Mouse (Mus musculus) cerebellum, postnatal 10 days (tissue): ENCODE measurements around the gene Inpp4b.
"Not testable (repeated sequence)": the region's sequence is repeated elsewhere in the genome, so short reads cannot be mapped to it uniquely, and the experiment has no call there.

ENCODE experiments used
- DNase-seq, 2 experiments: peaks; one replicate each; pipeline ENCODE4 v3.0.0; 2021; ENCODE audit warnings: mixed read lengths in 2 of 2

The Inpp4b gene

DNA sequence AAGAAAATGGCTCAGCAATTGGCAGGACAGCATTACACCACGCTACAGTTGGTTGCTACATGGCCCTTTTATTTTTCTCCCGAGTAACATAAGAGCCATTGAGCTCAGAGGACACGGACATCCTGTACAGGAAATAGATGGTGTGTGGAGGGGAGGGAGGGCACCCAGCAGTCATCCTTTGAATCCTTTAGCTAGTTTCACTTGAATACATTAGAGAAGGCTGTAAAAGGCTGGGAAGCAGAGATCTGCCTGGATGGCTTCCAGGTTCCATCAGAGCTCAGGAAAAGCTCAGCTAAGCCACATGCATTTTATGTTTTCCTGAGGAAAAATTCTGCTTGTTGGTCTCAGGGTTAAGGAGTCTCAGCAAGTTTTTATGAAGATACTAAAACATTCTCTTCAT is 685.0 kb downstream of the Inpp4b start:
- peak; percentile 39 for DNase-seq

DNA sequence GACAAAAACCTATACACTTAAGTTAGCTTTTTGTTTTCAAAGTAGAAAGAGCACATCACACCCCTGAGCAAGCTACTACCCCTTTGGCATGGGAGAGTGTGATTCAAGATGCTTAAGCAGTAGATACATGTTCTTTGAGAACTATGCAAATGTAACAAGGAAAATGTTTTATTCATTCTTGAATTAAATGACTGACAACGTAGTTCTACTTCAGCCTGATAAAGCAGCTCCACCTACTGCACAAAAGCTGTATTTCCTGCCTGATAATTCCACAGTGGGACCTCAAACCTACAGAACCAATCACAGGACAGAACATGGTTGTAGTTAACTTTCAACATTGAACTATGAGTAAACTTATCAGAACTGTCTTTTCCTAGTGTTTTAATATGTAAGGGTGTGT is 686.5 kb downstream of the Inpp4b start:
- DNase-seq, result peak; percentile 48 to 55

DNA sequence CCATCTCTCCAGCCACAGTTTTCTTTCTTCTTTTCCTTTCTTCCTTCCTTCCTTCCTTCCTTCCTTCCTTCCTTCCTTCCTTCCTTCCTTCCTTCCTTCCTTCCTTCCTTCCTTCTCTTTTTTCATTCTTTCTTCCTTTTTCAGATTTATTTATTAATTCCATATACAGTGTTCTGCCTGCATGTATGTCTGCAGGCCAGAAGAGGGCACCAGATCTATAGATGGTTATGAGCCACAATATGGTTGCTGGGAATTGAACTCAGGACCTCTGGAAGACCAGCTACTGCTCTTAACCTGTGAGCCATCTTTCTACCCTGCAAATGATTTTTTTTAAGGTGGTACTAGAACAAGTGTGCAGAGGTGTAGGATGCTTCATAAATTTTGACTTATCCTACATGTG is 689.7 kb downstream of the Inpp4b start:
- DNase-seq, result peak in 1 of 2 experiments; percentile 8

DNA sequence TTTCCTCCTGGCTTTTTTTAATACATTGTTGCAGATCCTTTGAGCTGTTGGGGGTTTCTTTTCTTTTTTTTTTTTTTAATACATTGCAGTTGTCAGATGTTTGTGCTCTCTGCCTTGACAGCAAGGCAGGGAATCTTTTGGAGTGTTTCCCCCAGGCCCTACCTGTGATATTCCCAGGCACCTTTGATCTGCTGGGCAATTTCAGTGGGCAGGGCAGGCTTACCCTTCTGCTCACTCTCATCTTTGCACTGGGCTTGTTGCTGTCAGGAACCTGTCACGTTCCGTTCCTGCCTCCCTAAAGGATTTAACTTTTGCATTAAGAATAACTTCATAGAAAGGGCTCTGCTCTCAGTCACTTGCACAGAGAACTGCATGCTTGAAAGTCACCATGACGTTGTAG is 711.7 kb downstream of the Inpp4b start:
- no peak for DNase-seq

DNA sequence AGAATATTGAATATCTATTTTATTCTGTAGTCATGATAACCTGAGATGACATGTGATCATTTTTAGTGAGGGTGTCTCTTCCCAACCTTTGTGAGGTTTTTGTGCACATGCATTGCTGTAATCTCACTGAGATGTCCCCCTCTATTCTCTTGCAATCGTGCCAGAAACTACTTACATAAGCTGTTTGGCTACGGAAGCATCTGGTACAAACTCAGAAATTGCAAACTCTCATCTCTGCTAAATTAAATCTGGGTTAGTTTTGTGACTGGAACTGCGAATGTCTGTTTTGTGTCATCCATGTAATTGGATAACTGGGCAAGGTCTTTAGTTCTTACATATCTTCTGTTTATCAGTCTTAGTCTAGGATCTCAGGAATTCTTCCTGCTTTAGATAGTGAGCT is 725.3 kb downstream of the Inpp4b start:
- no peak for DNase-seq

DNA sequence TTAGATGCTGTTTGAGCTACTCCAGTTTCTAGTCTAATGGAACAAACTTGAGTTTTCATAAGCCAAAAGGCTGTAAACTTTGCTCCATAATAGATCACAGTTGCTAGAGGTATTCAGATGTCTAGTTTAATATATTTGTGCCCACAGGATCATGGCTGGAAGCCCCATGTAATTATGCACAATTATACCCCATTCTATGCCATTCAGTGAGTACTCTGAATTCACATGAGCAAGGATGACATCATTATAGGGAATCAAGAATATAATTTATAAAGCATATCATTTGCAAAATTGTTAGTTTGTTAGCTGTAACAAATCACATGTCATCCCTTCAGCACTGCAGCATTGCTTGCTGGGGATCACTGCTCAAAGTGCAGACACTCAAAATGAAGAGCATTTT is 736.9 kb downstream of the Inpp4b start:
- no peak for DNase-seq

DNA sequence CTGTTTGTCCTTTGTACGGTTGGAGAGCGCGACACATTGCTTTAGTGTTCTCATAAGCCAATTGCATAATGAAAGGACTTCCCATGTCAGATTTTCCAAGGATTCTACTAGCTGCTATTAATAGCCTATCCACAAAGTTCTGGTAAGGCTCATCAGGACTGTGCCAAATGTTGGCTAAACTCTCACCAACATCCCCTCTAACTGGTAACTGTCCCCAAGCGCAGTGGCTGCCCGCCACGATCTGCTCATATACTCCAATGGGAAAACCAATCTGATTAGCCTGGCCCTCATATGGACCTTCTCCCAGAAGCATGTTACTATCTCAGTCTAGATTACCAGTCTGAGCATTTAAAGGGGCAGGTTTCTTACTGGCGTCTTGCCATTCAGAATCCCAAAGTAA is 744.3 kb downstream of the Inpp4b start:
- not testable (repeated sequence) for DNase-seq

DNA sequence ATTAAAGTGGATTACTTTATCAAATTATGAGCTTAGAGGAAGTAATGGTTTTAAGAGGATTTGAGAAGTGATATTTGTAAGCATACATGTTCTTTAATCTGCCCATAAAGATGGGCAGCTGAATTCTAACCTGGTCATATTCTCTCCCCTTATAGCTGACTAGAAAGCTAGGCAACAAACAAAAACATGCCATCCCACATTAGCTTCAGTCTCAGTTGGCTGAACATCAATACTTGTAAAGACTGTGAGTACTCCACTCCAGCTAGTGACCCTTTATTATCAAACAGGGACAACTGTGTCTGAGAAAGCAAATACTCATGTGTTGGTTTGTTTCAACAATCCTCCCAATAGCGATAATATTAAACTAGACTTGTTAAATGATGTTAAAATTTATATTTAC is 748.5 kb downstream of the Inpp4b start:
- no peak for DNase-seq

DNA sequence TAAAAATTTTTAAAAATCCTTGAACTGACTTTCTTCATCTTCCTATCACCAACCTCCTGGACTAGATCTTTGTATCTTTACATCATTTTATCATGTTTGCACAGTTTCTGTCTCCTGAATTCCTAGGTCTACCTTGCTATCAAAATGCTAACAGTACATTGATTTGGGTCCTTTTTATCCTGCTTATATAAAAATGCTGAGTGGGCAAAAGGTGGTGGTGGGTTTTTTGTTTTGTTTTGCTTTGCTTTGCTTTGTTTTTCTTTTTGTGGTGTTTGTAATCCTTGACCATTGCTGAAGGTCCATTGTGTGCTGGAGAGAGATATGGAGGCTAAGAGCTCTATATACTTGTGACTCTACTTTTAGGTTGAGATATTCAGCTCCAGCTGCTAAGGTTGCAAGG is 750.9 kb downstream of the Inpp4b start:
- no peak for DNase-seq

DNA sequence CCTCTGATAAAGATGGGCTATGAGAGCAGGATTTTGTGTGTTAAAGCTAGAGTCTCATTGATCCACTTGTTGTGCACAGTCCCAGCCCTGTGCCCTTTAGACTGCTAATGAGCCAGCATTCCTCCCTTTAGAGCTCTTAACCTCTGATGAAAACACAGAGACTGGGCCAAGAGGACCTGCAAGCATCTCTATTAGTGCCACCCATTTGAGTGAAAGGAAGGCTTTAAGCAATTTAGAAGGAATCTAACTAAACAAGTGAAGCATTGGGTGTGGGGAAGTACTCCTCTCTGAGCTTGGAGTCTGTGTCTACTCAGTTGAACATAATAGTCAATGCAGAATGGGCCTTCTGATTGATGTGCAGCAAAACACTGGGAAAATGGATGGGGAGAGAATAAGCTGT is 762.2 kb downstream of the Inpp4b start:
- no peak for DNase-seq

DNA sequence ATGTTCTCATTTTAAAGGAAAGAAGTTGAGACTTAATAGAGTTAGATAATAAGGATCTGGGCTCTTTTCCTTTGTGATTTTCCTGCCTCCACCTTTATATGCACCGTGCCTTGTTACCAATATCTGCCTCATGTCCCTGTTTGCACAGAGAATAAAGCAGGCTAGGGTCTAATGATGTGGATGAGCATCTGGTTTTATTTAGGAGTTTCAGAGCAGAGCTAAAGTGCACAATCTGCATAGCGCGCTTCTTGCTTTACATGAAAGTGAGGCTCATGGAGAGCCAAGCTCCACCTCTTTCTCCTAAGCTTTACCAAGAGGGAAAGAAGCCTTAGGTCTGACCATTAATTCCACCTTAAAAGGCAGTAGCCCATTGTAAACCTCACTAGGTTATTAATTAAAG is 763.8 kb downstream of the Inpp4b start:
- no peak for DNase-seq

DNA sequence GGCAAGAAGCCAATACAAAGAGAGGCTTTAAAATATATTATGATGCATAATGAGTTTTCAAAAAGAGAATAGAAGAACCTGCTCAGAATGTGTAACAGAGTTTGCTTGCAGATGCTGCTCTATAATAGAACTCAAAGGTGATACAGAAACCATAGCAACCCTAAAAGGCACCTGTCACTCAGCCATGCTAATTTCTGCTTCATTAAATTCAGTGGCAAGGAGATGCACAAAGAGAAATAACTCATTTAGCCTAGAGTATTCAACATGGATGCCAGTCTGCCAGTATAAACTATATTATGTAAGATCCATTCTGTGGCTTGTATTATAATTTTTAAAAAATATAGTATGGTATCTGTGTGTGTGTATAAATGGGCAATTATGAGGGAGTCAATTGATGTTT is 807.9 kb downstream of the Inpp4b start:
- DNase-seq, result no peak

DNA sequence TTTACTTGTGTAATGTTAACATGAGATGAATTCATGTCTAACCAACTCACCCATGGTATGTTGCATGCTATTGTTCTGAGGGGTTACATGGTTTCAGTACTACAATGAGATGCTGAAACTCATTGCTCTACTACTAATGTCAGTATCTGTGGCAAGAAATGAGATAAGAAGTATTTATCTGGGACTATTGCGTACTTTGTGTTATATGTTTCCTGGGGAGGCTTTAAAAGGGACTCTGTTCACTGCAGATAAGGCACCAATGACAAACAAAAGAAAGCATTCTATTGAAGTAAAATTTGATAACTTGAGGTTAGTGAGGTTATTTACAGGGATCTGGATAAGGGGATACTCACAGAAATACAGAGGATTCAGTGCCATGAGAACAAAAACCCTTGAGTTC is 815.6 kb downstream of the Inpp4b start:
- no peak for DNase-seq
